Mouse (Mus musculus) MEL (cell line): ENCODE results near the gene Cdk4.

Source experiments
- CHD2 ChIP-seq: IDR thresholded peaks from 2 replicates; pipeline ENCODE4 v1.6.1; 2011; ENCODE audit warnings: low read length, improper control_type of control experiment
- CTCF ChIP-seq, 3 experiments: IDR thresholded peaks in 2 of 3; conservative IDR thresholded peaks in 1 of 3; 2 replicates each; pipeline ENCODE4 v1.5.1; 2011 to 2012; ENCODE audit warnings: low read length in 3 of 3, low read depth in 2 of 3, mild to moderate bottlenecking in 2 of 3, improper control_type of control experiment in 1 of 3, inconsistent platforms in 1 of 3, mixed read lengths in 1 of 3, moderate library complexity in 1 of 3; ENCODE audit not compliant: control insufficient read depth in 1 of 3, insufficient read depth in 1 of 3, poor library complexity in 1 of 3, severe bottlenecking in 1 of 3
- POLR2A ChIP-seq, 2 experiments: IDR thresholded peaks; 2 replicates each; pipeline ENCODE4 v1.6.1; 2011 to 2012; ENCODE audit warnings: low read length in 2 of 2, mild to moderate bottlenecking in 2 of 2, control low read depth in 1 of 2, improper control_type of control experiment in 1 of 2, low read depth in 1 of 2, moderate library complexity in 1 of 2; ENCODE audit not compliant: control insufficient read depth in 1 of 2, insufficient read depth in 1 of 2, poor library complexity in 1 of 2
- UBTF ChIP-seq: IDR thresholded peaks from 2 replicates; pipeline ENCODE4 v1.6.1; 2012; ENCODE audit warnings: low read depth, mild to moderate bottlenecking, inconsistent platforms, low read length, improper control_type of control experiment, moderate library complexity, borderline replicate concordance; ENCODE audit not compliant: insufficient read depth
- USF2 ChIP-seq, 2 experiments: IDR thresholded peaks; 2 replicates each; pipeline ENCODE4 v1.6.1; 2011 to 2012; ENCODE audit warnings: improper control_type of control experiment in 2 of 2, low read length in 2 of 2, borderline replicate concordance in 1 of 2, inconsistent platforms in 1 of 2, low read depth in 1 of 2, mild to moderate bottlenecking in 1 of 2; ENCODE audit not compliant: insufficient read depth in 1 of 2

- TF ChIP-seq CTCF (IDR thresholded peaks at IDR 0.05 in 2 of 3, conservative IDR thresholded peaks at IDR 0.05 in 1 of 3; ENCODE audit: control insufficient read depth in 1 of 3, insufficient read depth in 1 of 3, low read depth in 2 of 3, low read length in 3 of 3, poor library complexity in 1 of 3, severe bottlenecking in 1 of 3) = no peak
- no peak for TF ChIP-seq POLR2A (IDR thresholded peaks at IDR 0.05; ENCODE audit: control insufficient read depth in 1 of 2, insufficient read depth in 1 of 2, low read depth in 1 of 2, low read length in 2 of 2, poor library complexity in 1 of 2)
- TF ChIP-seq CHD2 = no peak
- TF ChIP-seq USF2 (IDR thresholded peaks at IDR 0.05; ENCODE audit: borderline replicate concordance in 1 of 2, insufficient read depth in 1 of 2, low read depth in 1 of 2, low read length in 2 of 2) = no peak
- TF ChIP-seq UBTF = no peak
These were observed 6.8 kb upstream of the Cdk4 start for GRCm38 (mm10) chr10:127056490-127056889.
